Mouse (Mus musculus) lung, postnatal 0 days (tissue): ENCODE measurements around the gene Nsmce3.

Experiments used
- CTCF ChIP-seq: IDR thresholded peaks from 2 replicates; pipeline ENCODE4 v1.5.1; 2016; ENCODE audit warnings: antibody characterized with exemption, mild to moderate bottlenecking
- EP300 ChIP-seq: IDR thresholded peaks from 2 replicates; pipeline ENCODE4 v1.6.1; 2016; ENCODE audit warnings: antibody characterized with exemption, mild to moderate bottlenecking, control low read depth

GRCm38 (mm10) chr7:64906955-64907354 is 34.2 kb upstream of the Nsmce3 start:
- TF ChIP-seq EP300 (no peak), CTCF (no peak)
